Mouse (Mus musculus) heart, postnatal 0 days (tissue): ENCODE data around the gene Gm17654. TPM values are rescaled to one million over a fixed set of nuclear protein-coding genes. Genes with fewer than 3 reads are reported as not detected.
"Not testable (repeated sequence)": the region's sequence is repeated elsewhere in the genome, so short reads cannot be mapped to it uniquely, and the experiment has no call there.

Source experiments
- ATAC-seq: fragments of 200-750 bp; cut with Nextera tagmentation; 2 replicates; pipeline ENCODE4 v1.8.0; 2017; ENCODE audit warnings: low read depth, moderate number of reproducible peaks, moderate library complexity; ENCODE audit not compliant: insufficient read depth
- DNase-seq: peaks from one replicate; pipeline ENCODE4 v3.0.0-alpha.2; 2016; ENCODE audit warnings: low spot score
- H3K27ac ChIP-seq: fragments of 300-500 bp; sonication (generic); 2 replicates; pipeline ENCODE4 v1.5.1; 2014; ENCODE audit warnings: low read depth, mild to moderate bottlenecking
- H3K27me3 ChIP-seq: fragments of 300-500 bp; sonication (generic); 2 replicates; pipeline ENCODE4 v1.6.1; 2014; ENCODE audit warnings: low read length, mixed read lengths; ENCODE audit not compliant: control insufficient read depth, insufficient read depth
- H3K36me3 ChIP-seq: fragments of 300-500 bp; sonication (generic); replicated peaks from 2 replicates; pipeline ENCODE4 v1.6.1; 2014; ENCODE audit warnings: low read length, mixed read lengths; ENCODE audit not compliant: control insufficient read depth, insufficient read depth
- H3K4me1 ChIP-seq: fragments of 300-500 bp; sonication (generic); 2 replicates; pipeline ENCODE4 v1.6.1; 2014; ENCODE audit warnings: antibody characterized with exemption; ENCODE audit not compliant: control insufficient read depth, insufficient read depth
- H3K4me2 ChIP-seq: fragments of 300-500 bp; sonication (generic); 2 replicates; pipeline ENCODE4 v1.6.1; 2014; ENCODE audit warnings: low read depth, mild to moderate bottlenecking, low read length, moderate library complexity
- H3K4me3 ChIP-seq: fragments of 300-500 bp; sonication (generic); 2 replicates; pipeline ENCODE4 v1.5.1; 2014; ENCODE audit warnings: low read depth, low read length
- H3K9ac ChIP-seq: fragments of 300-500 bp; sonication (generic); replicated peaks from 2 replicates; pipeline ENCODE4 v1.6.1; 2014; ENCODE audit warnings: low read depth, low read length, mixed read lengths
- H3K9me3 ChIP-seq: fragments of 300-500 bp; sonication (generic); replicated peaks from 2 replicates; pipeline ENCODE4 v1.6.1; 2016; ENCODE audit warnings: low read length; ENCODE audit not compliant: control insufficient read depth
- WGBS: fragments of 180-500 bp; shearing (Covaris S2); extraction: QIAGEN DNeasy Blood & Tissue Kit; methylation state at CpG from one replicate; pipeline ENCODE4 v1.1.7; 2014; 5-methylcytosine and 5-hydroxymethylcytosine counted together
- polyA plus RNA-seq: library from polyadenylated mRNA; unstranded; fragments of >200 nt; fragmentation: Nextera tagmentation; extraction: Ambion mirVana; gene quantifications from 2 replicates; pipeline ENCODE4 v1.2.1, GENCODE M21; 2015
- total RNA-seq: library from RNA; depleted of rRNA; stranded (reverse); fragments of >200 nt; gene quantifications from 2 replicates; pipeline ENCODE4 v1.2.3, GENCODE M21; 2014; ENCODE audit warnings: low replicate concordance; rRNA removed

Gene Gm17654
- total and polyA plus RNA-seq, 2 experiments from 2014 or later, result not detected

DNA sequence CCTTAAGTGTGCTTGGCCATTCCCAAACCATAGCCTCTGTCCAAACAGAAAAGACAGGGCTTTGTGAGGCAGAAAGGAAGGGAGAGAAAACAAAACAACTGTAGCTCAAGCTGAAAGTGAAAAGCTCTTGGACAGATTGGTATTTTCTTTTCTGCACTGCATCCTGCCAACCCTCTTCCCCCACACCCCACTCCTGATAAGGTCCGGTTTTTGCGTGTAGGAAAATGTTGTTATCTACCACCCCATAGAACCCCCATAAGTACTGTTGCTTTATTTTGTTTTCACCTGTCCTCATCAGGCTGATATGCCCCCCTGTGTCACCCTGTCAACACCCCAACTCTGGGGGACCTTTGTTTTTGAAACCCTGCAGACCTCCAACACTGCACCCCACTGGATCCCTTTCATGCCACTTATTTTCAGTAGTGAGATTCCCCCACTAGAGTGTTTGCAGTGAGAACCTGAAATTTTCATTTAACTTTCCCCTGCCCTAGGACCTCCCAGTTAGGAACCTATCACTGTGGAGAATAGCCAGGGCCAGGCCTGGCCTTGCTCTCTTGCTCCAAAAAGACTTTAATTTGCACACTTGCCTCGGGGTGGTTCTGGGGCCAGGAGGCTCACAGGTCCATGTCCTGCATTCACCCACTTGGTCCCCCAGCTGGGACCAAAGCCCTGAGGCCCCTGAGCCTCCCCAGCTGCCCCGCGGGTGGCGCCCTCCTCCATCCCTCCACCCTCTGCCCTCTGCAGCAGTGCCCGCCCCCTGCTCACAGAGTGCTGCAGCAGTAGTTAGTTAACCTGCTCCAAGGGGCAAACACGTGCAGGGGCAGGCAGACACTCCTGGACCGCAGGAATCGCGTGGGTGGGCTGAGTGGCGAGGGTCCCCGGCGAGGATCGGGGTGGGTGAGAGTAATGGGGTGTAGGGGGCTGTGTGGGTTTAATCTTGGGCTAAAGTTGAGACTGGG, 47.6 kb downstream of the Gm17654 start:
- H3K4me3 ChIP-seq, H3K4me2 ChIP-seq, ATAC-seq, H3K9ac ChIP-seq, H3K4me1 ChIP-seq, H3K27me3 ChIP-seq, H3K27ac ChIP-seq, DNase-seq, H3K9me3 ChIP-seq, H3K36me3 ChIP-seq: not testable (repeated sequence)
- WGBS, result 15% methylated on average over 13 of the region's 15 CpGs

Other genes with a start within 250 kb of the Gm17654 start
- gene 1700001F09Rik, start 231.3 kb downstream of the Gm17654 start, total RNA-seq, result not detected in 2 replicates
- not detected in 2 replicates for gene 1700001F09Rik, start 231.3 kb downstream of the Gm17654 start, polyA plus RNA-seq
- not detected in 2 replicates for gene Gm8138, start 162.8 kb downstream of the Gm17654 start, total RNA-seq
- gene Gm8138, start 162.8 kb downstream of the Gm17654 start, polyA plus RNA-seq, result not detected in 2 replicates
- gene Gm5799, start 35.6 kb downstream of the Gm17654 start, total RNA-seq, result not detected in 2 replicates
- not detected in 2 replicates for gene Gm5799, start 35.6 kb downstream of the Gm17654 start, polyA plus RNA-seq
- gene Gm10375, start 28.9 kb upstream of the Gm17654 start, total RNA-seq, result not detected in 2 replicates
- gene Gm10375, start 28.9 kb upstream of the Gm17654 start, polyA plus RNA-seq, result not detected in 2 replicates
- not detected in 2 replicates for gene Gm8165, start 98.1 kb upstream of the Gm17654 start, total RNA-seq
- not detected in 2 replicates for gene Gm8165, start 98.1 kb upstream of the Gm17654 start, polyA plus RNA-seq
- gene Gm7324, start 118.7 kb upstream of the Gm17654 start, total RNA-seq, result 0.08 TPM in 1 of 2 replicates, not detected in the other
- gene Gm7324, start 118.7 kb upstream of the Gm17654 start, polyA plus RNA-seq, result 0.55 and 0.59 TPM in 2 replicates
- gene Gm16506, start 148.3 kb upstream of the Gm17654 start, total RNA-seq, result not detected in 2 replicates
- gene Gm16506, start 148.3 kb upstream of the Gm17654 start, polyA plus RNA-seq, result not detected in 2 replicates
- not detected in 2 replicates for gene Gm6526, start 168.7 kb upstream of the Gm17654 start, total RNA-seq
- not detected in 2 replicates for gene Gm6526, start 168.7 kb upstream of the Gm17654 start, polyA plus RNA-seq
- gene Gm8180, start 205.6 kb upstream of the Gm17654 start, total RNA-seq, result not detected in 2 replicates
- not detected in 2 replicates for gene Gm8180, start 205.6 kb upstream of the Gm17654 start, polyA plus RNA-seq